Mouse (Mus musculus): ENCODE results near the gene Nfyc. TPM values are rescaled to one million over a fixed set of nuclear protein-coding genes. Genes with fewer than 3 reads are reported as not detected.

The Nfyc gene
- total RNA-seq, 1 experiment: 62.0 TPM

GRCm38 (mm10) chr4:120719152-120719551 lies 112.2 kb downstream of the Nfyc start:
- H3K4me1 ChIP-seq (ENCODE audit: control insufficient read depth in 2 of 2, insufficient read depth in 2 of 2, low read length in 2 of 2, poor library complexity in 1 of 2): peaks cover 1 to 5% of the 10 kb centered on the region in 2 experiments; a peak in 1 of 4 replicates
- no peak overlapping the region for H3K9ac ChIP-seq (ENCODE audit: insufficient read depth, low read depth, low read length, poor library complexity, severe bottlenecking)
- in situ Hi-C loops (cut with MboI; ENCODE audit: low sequenced_read_pairs in 2 of 2, unreplicated experiment in 2 of 2): no loop called here
- no peaks in the 10 kb centered on the region for H3K9me3 ChIP-seq (ENCODE audit: control insufficient read depth, insufficient read depth, low read depth, low read length)
- H3K27ac ChIP-seq (ENCODE audit: insufficient read depth, low read depth, low read length, poor library complexity, severe bottlenecking): no peak overlapping the region
- H3K36me3 ChIP-seq (ENCODE audit: control insufficient read depth, insufficient read depth, low read length, poor library complexity, severe bottlenecking): no peaks in the 10 kb centered on the region
- DNase-seq (ENCODE audit: low read depth, low spot score): no peak
- TF ChIP-seq HCFC1 (IDR thresholded peaks at IDR 0.05; ENCODE audit: borderline replicate concordance, insufficient read depth, low read length) (no peak), MAFK (IDR thresholded peaks at IDR 0.05; ENCODE audit: insufficient read depth, low read depth, low read length) (no peak; the same call in 1 of the 2 replicates)
- H3K4me3 ChIP-seq (ENCODE audit: insufficient read depth in 1 of 2, low read depth in 1 of 2, low read length in 2 of 2, poor library complexity in 1 of 2, severe bottlenecking in 1 of 2): no peak overlapping the region

- TF ChIP-seq ZC3H11A (IDR thresholded peaks at IDR 0.05; ENCODE audit: borderline replicate concordance, low read depth, low read length): no peak
- no peak for TF ChIP-seq MAFK (IDR thresholded peaks at IDR 0.05; ENCODE audit: insufficient read depth, low read depth, low read length)
- no peak for TF ChIP-seq CHD2 (IDR thresholded peaks at IDR 0.05; ENCODE audit: low read depth, low read length)
- TF ChIP-seq HCFC1 (IDR thresholded peaks at IDR 0.05; ENCODE audit: borderline replicate concordance, insufficient read depth, low read length): no peak
- no peak for TF ChIP-seq ZNF384 (IDR thresholded peaks at IDR 0.05; ENCODE audit: low read depth, low read length)
- no peak for DNase-seq (ENCODE audit: low read depth, low spot score)
- H3K27ac ChIP-seq (ENCODE audit: insufficient read depth, low read depth, low read length, poor library complexity, severe bottlenecking): no peak overlapping the region
- peaks cover 1 to 5% of the 10 kb centered on the region in 2 experiments; a peak in 1 of 4 replicates for H3K4me1 ChIP-seq (ENCODE audit: control insufficient read depth in 2 of 2, insufficient read depth in 2 of 2, low read length in 2 of 2, poor library complexity in 1 of 2)
- in situ Hi-C loops (cut with MboI; ENCODE audit: low sequenced_read_pairs in 2 of 2, unreplicated experiment in 2 of 2): no loop called here
- no peaks in the 10 kb centered on the region for H3K36me3 ChIP-seq (ENCODE audit: control insufficient read depth, insufficient read depth, low read length, poor library complexity, severe bottlenecking)
- H3K9ac ChIP-seq (ENCODE audit: insufficient read depth, low read depth, low read length, poor library complexity, severe bottlenecking): no peak overlapping the region
- no peak overlapping the region for H3K4me3 ChIP-seq (ENCODE audit: insufficient read depth in 1 of 2, low read depth in 1 of 2, low read length in 2 of 2, poor library complexity in 1 of 2, severe bottlenecking in 1 of 2)
- no peaks in the 10 kb centered on the region for H3K9me3 ChIP-seq (ENCODE audit: control insufficient read depth, insufficient read depth, low read depth, low read length)
Measured at GRCm38 (mm10) chr4:120717591-120717990, 113.8 kb downstream of the Nfyc start.

GRCm38 (mm10) chr4:120716765-120717164 lies 114.6 kb downstream of the Nfyc start:
- H3K9ac ChIP-seq (ENCODE audit: insufficient read depth, low read depth, low read length, poor library complexity, severe bottlenecking): no peak overlapping the region
- DNase-seq (ENCODE audit: low read depth, low spot score): no peak
- H3K4me3 ChIP-seq (ENCODE audit: insufficient read depth in 1 of 2, low read depth in 1 of 2, low read length in 2 of 2, poor library complexity in 1 of 2, severe bottlenecking in 1 of 2): peak overlapping the region; percentile 5 to 42; a peak in 2 of 4 replicates
- peaks cover 1 to 5% of the 10 kb centered on the region in 2 experiments; a peak in 1 of 4 replicates for H3K4me1 ChIP-seq (ENCODE audit: control insufficient read depth in 2 of 2, insufficient read depth in 2 of 2, low read length in 2 of 2, poor library complexity in 1 of 2)
- in situ Hi-C loops (cut with MboI; ENCODE audit: low sequenced_read_pairs in 2 of 2, unreplicated experiment in 2 of 2): no loop called here
- no peaks in the 10 kb centered on the region for H3K36me3 ChIP-seq (ENCODE audit: control insufficient read depth, insufficient read depth, low read length, poor library complexity, severe bottlenecking)
- H3K27ac ChIP-seq (ENCODE audit: insufficient read depth, low read depth, low read length, poor library complexity, severe bottlenecking): no peak overlapping the region
- no peak for TF ChIP-seq CHD2 (IDR thresholded peaks at IDR 0.05; ENCODE audit: low read depth, low read length)
- no peak for TF ChIP-seq ZNF384 (IDR thresholded peaks at IDR 0.05; ENCODE audit: low read depth, low read length)
- TF ChIP-seq MAFK (IDR thresholded peaks at IDR 0.05; ENCODE audit: insufficient read depth, low read depth, low read length): no peak
- no peak for TF ChIP-seq ZC3H11A (IDR thresholded peaks at IDR 0.05; ENCODE audit: borderline replicate concordance, low read depth, low read length)
- no peak for TF ChIP-seq HCFC1 (IDR thresholded peaks at IDR 0.05; ENCODE audit: borderline replicate concordance, insufficient read depth, low read length)
- no peaks in the 10 kb centered on the region for H3K9me3 ChIP-seq (ENCODE audit: control insufficient read depth, insufficient read depth, low read depth, low read length)

GRCm38 (mm10) chr4:120716141-120716571 lies 115.2 kb downstream of the Nfyc start:
- Histone ChIP-seq H3K27ac (ENCODE audit: insufficient read depth, low read depth, low read length, poor library complexity, severe bottlenecking) (no peak overlapping the region), H3K9ac (ENCODE audit: insufficient read depth, low read depth, low read length, poor library complexity, severe bottlenecking) (no peak overlapping the region)
- TF ChIP-seq ZNF384 (IDR thresholded peaks at IDR 0.05; ENCODE audit: low read depth, low read length) (no peak), CHD2 (IDR thresholded peaks at IDR 0.05; ENCODE audit: low read depth, low read length) (no peak), HCFC1 (IDR thresholded peaks at IDR 0.05; ENCODE audit: borderline replicate concordance, insufficient read depth, low read length) (no peak), MAFK (IDR thresholded peaks at IDR 0.05; ENCODE audit: insufficient read depth, low read depth, low read length) (no peak), ZC3H11A (IDR thresholded peaks at IDR 0.05; ENCODE audit: borderline replicate concordance, low read depth, low read length) (no peak)

More at GRCm38 (mm10) chr4:120716141-120716571, 115.2 kb downstream of the Nfyc start:
- in situ Hi-C loops (cut with MboI; ENCODE audit: low sequenced_read_pairs in 2 of 2, unreplicated experiment in 2 of 2): no loop called here
- Histone ChIP-seq H3K4me1 (ENCODE audit: control insufficient read depth in 2 of 2, insufficient read depth in 2 of 2, low read length in 2 of 2, poor library complexity in 1 of 2) (peaks cover 1 to 5% of the 10 kb centered on the region in 2 experiments; a peak in 1 of 4 replicates), H3K36me3 (ENCODE audit: control insufficient read depth, insufficient read depth, low read length, poor library complexity, severe bottlenecking) (no peaks in the 10 kb centered on the region), H3K4me3 (ENCODE audit: insufficient read depth in 1 of 2, low read depth in 1 of 2, low read length in 2 of 2, poor library complexity in 1 of 2, severe bottlenecking in 1 of 2) (peak overlapping the region; percentile 5 to 42; a peak in 3 of 4 replicates), H3K9me3 (ENCODE audit: control insufficient read depth, insufficient read depth, low read depth, low read length) (no peaks in the 10 kb centered on the region)
- peak; percentile 73 for DNase-seq (ENCODE audit: low read depth, low spot score)

Data from ES-E14 (cell line).